Mouse (Mus musculus): ENCODE data around the gene 1700016H13Rik.

The 1700016H13Rik gene

DNA sequence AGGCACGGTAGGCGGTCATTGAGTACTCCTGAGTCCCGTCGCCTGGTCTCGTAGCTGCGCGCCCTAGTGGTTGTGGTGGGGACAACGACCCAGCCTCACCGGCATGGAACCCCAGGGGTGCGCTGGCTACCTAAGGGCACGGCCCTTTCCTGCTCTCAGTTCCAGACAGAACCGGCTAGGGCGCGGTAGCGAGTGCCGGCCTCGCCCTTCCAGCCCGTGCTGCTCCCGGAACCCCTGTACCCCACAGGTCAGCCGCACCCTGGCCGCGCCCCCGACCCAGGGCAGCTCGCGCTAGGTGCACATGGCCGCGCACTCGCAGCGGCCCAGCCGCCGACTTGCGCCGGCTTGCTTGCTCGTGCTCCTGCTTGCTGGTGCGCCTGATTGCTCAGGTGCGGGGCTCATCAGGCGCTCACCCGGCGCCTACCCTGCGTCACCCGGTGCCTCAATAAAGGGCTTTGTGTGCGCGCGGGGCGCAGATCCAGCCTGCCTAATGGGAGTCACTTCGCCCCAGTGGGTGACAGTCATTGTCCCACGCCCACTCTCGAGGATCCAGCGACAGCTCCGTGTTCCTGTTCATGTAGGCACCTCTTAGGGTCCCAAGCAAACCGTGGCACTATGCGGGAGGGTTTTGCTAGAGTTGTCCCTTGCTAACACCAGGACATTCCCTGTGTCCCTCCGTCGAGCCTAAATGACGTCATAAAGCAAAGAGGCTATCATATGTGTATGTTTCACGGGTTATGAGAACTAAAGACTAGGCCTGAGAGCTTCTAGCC lies at the start of gene 1700016H13Rik:
Gene 1700016H13Rik (minus strand): TSS at position 665 of the 773 bp plus-strand sequence.
- DNase-seq (ENCODE audit: low read depth, low spot score), result peak; percentile 72

DNA sequence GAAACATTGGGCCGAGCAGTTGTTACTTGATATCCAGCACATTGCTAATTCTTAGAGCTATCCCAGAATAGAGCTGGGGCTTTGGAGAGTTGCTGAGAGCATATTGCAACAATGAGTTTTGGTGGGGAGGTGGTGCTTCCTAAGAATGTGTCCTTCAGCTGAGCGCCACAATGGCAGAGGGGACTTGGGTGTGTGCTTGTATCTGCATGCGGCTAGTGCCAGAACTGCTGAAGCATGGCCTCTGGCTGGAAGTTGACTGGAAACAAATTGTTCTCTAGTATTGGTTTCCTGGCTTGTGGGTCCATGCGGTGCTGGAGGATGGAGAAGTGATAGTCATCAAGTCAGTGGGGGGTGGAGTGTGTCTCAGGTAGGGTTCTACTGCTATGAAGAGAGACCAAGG lies 49.5 kb upstream of the 1700016H13Rik start:
- DNase-seq (ENCODE audit: low read depth, low spot score), result no peak

DNA sequence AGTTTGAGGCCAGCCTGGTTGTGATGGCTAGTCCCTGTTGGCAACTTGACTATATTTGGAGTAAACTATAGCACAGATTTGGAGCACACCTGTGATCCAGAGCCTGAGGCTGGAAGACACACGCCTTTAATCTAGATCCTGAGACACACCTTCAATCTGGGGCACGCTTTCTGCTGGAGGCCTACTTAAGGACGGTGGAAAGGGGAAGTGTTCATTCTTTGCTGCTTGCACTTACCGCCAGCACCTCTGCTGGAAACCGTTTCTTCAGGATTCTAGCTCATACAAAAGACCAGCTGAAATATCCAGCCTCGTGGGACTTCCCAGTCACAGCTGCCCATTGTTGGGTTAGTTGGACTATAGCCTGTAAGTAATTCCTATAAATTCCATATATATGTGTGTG lies 46.7 kb upstream of the 1700016H13Rik start:
- DNase-seq (ENCODE audit: low read depth, low spot score), result no peak

DNA sequence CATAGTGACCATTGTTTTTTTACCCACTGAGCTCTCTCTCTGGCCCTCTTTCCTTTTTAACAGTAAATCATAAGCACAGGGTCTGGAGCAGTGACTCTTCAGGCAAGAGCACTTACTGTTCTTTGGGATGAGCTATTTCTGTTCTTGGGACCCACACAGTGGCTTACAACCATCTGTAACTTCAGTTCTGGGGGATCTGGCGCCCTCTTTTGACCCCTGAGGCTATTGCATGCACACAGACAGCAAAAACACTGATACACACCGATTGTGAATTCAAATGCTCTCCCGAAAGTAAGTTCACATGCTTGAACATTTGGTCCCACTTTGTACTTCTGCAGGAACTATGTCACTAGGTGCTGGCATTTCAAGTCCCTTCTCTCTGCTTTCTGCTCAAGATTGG lies 45.7 kb upstream of the 1700016H13Rik start:
- no peak for DNase-seq (ENCODE audit: low read depth, low spot score)

DNA sequence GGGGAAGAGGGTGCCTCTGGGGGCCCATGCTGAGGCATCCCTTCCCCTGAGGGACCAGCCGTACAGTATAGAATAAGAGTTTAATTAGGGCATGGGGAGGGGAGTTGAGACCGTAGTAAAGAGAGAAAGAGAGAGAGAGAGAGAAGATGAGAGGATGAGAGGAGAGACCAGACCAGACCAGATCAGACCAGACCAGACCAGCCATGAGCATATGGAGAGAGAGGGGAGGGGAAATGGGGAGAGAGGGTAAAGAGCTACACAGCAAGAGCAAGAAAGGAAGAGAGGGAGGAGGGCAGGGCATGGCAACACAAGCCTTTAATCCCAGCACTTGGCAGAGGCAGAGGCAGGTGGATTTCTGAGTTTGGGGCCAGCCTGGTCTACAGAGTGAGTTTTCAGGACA lies 44.9 kb upstream of the 1700016H13Rik start:
- DNase-seq (ENCODE audit: low read depth, low spot score), result no peak

DNA sequence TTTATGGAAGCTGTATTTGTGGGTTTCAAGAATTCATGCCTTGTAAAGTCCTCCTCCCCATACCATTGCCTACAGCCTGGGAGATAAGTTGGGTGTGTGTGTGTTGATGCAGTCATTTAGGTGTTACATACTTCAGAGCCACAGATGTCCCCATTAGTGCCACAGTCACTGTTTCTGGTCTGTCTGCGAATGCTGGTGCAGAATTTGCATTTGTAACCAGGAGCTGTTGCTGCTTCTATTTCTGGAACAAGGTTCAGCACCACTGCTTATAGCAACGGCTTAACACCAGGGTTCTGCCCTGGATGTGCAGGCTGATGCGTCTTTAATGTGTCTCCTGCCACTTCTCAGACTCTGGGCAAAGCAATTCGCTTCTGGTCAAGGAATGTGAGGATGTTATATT lies 43.7 kb upstream of the 1700016H13Rik start:
- DNase-seq (ENCODE audit: low read depth, low spot score), result no peak

DNA sequence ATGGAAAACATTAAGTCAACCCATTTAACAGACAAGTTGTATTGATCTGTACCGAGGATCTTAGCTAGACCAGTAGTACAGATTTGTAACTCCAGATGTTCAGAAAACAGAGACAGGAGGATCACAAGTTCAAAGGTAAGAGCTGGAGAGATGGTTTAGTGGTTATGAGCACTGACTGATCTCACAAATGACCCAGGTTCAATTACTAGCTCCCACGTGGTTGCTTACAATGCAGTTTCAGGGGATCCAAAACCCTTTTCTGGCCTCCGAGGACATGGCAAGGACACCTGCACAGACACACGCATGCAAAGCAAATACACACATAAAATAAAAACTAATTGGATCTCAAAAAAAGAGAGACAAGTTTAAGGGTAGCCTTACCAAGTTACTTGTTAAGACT lies 42.8 kb upstream of the 1700016H13Rik start:
- DNase-seq (ENCODE audit: low read depth, low spot score), result no peak

DNA sequence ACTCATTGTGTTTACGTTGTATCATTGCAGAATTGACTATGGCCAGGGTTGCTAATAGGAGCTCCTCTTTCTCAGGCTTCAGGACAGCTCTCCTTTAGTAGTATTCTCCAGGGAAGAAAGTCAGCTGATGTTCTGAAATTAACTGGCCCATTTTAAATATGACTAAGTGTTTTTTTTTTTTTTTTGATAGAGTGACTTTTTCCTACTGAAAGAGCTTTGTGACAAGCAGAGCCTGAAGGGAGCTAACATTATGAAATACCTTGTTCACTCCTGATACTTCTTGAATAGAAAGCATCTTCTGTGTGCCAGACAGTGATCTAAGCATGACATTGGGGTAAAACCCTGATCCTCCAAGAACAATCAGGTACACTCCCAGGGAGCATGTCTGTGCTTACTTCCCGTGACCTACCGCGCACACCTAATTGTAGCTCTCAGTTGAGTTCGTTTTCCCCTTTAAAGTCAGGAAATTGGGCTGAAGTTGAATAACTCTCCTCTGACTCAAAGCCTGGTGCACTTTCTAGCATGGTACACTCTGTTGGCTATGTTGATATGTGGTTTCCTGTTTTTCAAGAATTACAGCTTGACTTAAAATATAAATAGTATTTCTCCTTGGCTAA lies 42.2 kb upstream of the 1700016H13Rik start:
- DNase-seq (ENCODE audit: low read depth, low spot score), result no peak

DNA sequence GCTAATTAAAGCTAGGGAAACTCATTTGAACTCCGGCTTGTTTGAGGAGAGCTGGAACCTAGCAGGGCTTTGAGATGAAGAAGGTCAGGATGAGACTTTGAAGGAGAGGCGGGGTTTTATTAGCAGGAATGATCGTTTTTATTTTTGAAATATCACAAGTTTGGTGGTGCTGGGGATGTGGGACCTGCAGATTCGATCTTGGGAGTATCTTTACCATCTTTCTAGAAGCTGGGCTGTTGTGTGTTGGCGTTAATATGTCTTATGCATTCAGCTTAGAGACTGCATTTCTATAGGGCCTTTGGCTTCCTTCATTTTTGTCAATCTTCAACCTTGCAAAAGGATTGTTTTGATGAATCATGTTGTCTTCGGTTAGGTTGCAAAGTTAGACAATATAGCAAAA lies 38.3 kb upstream of the 1700016H13Rik start:
- no peak for DNase-seq (ENCODE audit: low read depth, low spot score)

DNA sequence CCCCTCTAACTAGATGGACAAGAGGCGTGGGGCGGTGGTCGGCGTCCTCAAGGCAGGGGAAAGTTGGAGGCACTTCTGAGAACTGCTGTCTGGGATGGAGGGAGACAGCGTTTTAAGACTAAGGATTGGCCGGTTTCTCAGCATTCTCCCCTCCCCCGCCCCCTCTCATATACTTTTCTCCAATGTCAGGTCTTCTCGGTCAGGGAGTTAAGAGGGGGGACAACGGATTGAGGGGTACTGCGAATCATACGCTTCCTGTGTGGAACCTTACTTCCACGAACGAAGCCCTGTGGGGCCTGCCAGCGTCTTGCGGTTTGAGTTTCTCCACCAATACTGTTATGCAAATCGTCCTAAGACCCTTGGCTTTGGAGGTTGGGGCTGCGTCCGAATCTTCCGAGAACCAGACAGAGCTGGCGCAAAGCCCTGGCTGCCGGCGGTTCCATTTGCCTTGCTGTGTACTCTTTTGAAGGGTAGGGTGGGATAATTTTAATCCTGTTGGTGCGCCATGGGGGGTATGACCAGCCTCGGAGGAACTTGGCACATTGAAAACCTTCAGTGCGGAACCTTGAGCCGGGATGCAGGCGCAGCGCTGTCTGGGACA lies 37.3 kb upstream of the 1700016H13Rik start:
- peak; percentile 29 for DNase-seq (ENCODE audit: low read depth, low spot score)

DNA sequence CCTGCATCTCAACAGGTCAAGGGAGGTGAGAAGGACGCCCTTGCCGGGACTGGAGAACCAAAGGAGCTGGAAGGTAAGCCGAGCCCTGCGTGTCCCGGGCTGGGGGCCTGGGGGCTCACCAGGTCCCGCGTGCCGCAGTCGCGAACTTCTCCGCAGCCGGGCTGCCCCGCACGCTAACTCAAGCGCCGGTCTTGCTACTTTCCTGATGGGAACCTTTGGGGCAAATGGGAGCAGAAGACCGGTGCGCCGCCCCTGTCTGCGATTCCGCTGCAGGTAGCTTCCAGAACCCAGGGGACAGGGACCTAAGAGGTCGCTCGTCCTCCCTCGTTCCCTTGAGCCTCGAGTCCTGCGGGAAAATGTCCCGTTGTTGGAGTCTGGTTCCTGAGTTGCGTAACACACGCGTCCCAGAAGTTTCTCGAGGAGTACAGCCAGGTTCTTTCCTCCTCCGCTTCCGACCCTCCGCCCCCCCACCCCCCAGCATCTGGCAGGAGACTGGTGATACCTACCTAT lies 36.8 kb upstream of the 1700016H13Rik start:
- DNase-seq (ENCODE audit: low read depth, low spot score), result no peak

DNA sequence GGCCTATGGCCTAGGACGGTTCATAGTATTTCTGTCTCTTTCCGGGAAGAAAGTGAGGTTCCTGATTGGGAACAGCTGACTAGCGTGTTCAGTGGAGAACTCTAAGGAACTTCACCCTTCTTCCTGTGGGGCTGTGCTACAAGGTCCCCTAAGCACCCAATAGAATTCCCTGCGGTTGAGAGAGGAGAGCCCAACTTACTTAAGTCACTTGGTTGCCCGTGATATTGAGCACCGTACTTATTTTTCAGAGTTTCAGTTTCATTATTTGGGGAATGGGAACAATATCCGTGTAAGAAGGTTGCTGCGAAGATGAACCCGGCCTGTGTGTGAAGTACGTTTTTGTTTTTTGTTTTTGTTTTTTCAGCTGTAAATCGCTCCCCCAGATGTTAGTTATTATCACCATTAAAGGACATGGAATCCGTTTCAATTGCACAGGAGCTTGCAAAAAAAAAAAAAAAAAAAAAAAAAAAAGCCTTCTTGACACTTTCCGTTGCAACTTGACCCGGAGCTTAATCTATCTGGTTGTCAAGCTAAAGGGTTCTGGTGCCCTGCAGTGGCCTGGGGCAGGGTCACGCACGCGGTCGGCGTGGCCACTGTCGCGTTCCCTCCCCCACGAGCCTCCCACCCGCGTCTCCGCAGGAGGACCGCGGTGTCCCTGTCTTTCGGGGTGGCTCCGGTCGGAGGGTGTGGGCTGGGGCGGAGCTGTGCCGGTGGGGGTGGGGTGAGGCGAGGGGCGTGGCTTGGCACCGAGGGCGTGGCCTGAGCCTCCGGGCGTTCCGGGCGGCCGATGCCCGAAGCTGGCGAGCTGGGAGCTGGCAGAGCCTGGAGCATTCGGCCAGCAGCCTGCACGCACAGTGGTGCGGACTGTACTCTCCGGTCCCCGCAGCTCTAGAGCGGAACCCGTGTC lies 36.1 kb upstream of the 1700016H13Rik start, which contains the start of gene Aff1:
Gene Aff1 (plus strand): TSS at position 751 of the 907 bp plus-strand sequence.
- peak; percentile 89 for DNase-seq (ENCODE audit: low read depth, low spot score)

DNA sequence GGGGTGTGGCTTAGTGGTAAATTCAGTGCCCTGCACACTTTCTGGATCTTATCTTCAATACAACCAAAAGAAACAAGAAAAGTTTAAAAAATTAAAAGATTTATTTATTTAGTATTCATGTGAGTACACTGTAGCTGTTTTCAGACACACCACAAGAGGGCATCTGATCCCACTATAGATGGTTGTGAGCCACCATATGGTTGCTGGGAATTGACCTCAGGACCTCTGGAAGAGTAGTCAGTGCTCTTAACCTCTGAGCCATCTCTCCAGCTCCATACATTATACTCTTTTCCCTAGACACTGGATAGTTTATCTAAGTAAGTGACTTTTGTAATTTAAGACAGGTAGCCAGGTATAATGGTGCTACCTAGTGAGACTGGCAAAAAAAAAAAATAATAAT lies 35.4 kb upstream of the 1700016H13Rik start:
- DNase-seq (ENCODE audit: low read depth, low spot score), result no peak

DNA sequence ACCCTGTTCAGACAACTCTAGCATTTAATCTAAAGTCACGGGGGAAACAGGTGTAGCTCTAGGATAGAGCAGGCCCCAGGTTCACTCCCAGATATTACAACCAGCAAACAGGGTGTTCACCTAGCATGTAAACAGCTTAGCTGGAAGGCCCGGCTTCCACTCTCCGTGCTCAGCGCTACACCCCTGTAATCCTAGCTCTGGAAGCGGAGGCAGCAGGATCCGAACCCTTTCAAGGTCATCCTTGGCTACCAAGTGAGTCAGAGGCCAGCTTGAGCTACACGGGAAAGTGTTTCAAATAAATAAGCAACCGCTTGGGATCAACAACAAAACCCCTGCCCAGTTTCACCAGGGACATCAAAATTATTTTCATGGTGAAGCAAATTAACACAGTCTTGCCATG lies 34.4 kb upstream of the 1700016H13Rik start:
- no peak for DNase-seq (ENCODE audit: low read depth, low spot score)

DNA sequence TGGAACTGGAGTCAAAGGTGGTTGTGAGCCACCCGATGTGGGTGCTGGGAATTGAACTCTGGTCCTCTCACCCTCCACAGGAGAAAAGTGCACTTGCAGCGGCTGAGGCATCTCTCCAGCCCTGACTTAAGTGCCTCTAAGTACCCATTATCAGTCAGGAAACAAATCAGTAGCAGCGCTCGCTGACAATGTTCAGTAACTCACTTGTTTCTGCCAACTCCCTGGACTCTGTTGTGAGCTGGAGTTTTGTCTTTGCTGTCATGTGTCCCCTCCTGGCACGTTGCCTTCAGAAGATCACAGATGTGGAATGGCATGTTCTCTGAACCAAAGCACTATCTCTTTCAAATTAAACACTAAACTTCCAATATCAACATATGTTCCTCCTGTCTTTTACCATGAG lies 33.8 kb upstream of the 1700016H13Rik start:
- DNase-seq (ENCODE audit: low read depth, low spot score), result no peak

DNA sequence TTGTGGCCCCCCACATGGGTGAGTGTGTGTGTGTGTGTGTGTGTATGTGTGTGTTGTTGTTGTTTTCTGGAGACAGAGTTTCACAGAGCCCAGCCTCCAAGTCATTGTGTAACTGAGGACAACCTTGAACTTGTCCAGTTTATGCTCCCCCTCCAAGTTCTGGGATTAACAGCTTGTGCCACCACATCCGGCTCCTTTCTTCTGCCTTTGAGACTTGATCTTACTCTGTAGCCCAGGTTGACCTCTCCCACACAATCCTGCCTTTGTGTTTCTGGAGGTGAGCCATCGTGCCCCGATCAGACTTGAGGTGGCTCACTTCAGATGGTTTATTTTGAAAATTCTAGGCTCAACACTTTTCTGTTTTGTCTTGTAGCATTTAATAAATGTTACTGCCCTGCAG lies 26.0 kb upstream of the 1700016H13Rik start:
- DNase-seq (ENCODE audit: low read depth, low spot score), result no peak

DNA sequence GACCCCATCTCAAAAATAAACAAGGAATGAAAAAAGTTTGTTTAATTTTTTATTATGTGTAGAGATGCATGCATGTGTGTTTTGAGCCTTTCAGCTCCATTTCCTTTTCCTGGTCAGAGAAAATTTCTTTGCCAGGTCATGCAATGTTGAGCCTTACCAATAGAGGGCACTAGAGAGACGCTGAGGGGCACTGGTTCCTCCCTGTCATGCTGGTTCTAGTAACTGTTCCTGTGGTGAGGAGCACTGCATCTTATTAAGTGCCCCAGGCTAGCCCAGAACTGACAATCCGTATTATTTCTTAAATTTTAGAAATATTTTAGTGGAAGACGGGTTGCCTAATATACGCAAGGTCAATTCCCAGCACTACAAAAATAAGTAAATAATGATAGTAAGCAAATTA lies 24.6 kb upstream of the 1700016H13Rik start:
- peak; percentile 76 for DNase-seq (ENCODE audit: low read depth, low spot score)

DNA sequence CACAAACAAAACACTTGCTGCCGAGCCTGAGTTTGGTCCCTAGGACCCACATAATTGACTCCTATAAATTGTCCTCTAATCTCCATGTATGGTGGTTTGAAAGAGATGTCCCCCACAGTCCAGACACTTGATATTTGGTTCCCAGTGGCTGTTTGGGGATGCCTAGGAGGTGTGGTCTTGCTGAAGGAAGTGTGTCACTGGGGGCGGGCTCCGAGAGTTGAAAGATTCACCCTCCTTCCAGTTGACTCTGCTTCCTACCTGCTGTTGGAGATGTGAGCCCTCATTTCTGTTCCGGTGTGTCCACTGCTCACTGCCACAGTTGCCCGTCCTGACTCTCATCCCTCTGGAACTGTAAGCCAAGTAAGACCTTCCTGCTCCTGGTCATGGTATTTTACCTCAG lies 23.2 kb upstream of the 1700016H13Rik start:
- DNase-seq (ENCODE audit: low read depth, low spot score), result no peak

DNA sequence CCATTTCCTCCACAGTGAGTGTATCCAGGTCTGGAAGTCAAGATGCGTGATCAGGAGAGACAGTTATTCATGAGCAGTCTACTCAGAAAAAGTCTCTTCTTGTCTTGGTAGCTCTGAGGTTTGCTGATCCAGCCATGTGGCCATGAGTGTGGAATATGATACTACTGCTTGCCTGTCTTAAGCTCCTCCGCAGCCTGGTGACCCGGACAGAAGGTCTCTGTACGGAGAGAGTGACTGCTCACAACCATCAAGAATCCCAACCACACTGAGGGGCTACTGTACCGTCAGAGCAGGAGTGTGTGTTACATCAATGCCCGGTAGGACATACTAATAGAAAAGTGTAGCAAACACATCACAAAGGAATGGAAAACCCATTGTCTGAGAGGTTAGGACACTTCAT lies 22.1 kb upstream of the 1700016H13Rik start:
- no peak for DNase-seq (ENCODE audit: low read depth, low spot score)

DNA sequence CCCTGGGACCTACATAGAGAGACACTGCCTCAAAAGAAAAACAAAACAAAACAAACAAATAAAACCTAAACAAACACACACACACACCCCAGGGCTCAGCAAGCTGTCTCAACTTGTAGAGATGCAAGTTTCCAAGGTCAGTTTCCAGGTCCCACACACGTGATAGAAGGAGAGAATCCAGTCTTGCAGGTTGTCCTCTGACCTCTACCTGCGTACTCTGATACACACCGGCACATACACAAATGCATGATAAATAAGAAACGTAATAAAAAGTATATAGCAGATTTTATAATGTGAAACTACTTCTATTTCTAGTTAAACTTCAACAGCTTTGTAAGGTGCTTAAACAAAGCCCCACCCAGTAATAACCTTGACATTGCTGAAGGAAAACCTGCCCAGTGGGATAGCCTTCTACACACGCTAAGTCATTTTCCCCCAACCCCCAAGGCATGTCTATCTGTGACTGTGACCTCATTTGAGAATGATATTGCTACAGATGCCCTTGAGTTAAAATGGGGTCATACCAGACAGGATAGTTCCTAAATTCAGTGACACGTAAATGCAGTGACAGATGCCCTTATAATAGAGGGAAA lies 20.6 kb upstream of the 1700016H13Rik start:
- DNase-seq (ENCODE audit: low read depth, low spot score), result no peak

DNA sequence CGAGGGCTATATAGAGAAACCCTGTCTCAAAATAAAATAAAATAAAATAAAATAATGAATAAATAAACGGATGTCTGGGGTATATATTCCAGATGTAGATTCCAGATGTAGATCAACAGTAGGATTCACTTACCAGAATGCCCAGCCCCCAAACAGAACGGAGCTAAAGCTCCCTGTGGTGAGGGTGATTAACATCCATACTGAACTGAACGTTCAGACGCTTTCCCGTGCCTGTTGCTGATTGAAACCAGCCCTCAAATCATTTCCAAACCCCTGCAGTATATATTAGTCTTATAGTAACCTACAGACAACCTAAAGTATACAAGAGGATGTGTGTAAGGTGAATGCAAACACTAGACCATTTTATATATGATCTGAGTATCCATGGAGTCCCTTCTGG lies 18.7 kb upstream of the 1700016H13Rik start:
- no peak for DNase-seq (ENCODE audit: low read depth, low spot score)
